Mouse (Mus musculus): Measurements from ENCODE around the gene Olfr1025-ps1. TPM values are rescaled to one million over a fixed set of nuclear protein-coding genes. Genes with fewer than 3 reads are reported as not detected.

Olfr1025-ps1 gene
- not detected for total RNA-seq (2021)
- long read RNA-seq: 0 reads

DNA sequence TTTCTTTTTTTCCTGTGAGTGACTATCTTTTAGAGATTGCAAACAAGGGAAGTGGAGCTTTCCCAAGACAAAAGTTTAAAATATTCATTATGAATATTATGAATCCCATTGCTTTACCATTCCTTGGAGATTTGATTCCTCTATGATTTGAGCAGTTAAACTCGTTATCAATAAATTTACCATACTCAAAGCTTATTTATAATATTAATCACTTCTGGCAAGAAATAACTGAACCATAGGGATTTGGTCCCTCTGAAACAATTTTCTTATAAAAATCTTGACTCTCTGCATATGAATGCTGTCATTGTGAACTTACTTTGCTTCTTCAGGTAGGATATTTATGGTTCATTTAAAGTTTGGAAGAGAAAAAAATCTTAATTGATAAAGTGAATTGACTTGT is at the start of gene Olfr1025-ps1:
Gene Olfr1025-ps1 (plus strand): TSS at position 301 of the 400 bp plus-strand sequence.
- DNase-seq (ENCODE audit: low spot score in 2 of 2): no peak

DNA sequence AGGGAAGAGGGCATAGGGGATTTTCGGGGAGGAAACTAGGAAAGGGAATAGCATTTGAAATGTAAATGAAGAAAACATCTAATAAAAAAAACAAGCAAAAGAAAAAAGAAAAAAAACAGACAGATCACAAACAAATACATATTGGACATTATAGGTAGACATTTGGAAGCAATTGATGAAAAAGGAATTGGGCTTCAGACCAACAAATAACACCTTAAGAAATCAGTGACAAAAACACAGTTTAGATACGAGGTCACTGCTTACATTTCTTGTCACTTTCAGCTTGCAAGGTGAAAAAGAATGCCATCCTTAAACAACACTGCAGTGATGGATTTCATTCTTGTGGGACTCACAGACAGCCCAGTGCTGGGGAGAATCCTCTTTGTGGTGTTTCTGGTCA is 46.7 kb upstream of the Olfr1025-ps1 start, which contains the start of gene Olfr1022:
Gene Olfr1022 (plus strand): TSS at position 301 of the 400 bp plus-strand sequence.
- no peak for DNase-seq (ENCODE audit: low spot score in 2 of 2)

DNA sequence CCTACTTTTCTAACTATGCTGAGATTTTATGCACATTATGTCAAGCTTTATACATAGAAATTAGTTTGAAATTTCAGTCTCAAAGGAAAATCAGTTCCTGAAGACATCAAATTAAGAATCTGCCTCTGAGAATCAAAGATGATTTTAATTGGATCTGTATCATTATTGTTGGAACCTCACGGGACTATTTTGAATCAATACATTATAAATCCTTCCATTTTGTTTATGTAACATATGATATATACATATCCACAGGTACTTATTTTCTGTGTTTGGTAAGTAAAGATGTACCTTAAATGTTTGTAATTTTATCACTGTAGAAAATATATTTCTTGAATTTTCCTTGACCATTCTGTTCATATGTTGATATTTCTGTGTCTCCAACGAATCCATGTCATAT is 29.7 kb upstream of the Olfr1025-ps1 start, which contains the start of gene Olfr1023:
Gene Olfr1023 (plus strand): TSS at position 301 of the 400 bp plus-strand sequence.
- DNase-seq (ENCODE audit: low spot score in 2 of 2): no peak

DNA sequence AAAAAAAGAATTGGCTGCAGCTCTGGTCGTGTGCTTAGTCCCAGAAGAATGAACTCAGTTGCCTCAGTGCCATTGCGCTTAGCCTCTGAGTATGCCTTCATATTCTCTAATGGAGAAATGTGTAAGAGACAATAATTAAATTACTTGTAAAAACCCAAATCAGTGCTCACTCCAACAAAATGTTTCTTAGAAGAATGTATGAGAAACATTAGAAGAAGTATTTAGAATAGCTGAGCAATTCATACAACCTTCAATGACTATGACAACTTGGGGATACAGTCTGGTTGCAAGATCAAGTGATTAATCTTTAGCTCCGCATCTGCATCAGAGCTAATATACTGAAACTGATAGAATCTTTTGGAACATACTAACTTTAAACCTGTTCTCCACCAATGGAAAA is 10.0 kb upstream of the Olfr1025-ps1 start, which contains the start of gene Olfr1024:
Gene Olfr1024 (minus strand): TSS at position 101 of the 400 bp plus-strand sequence.
- no peak for DNase-seq (ENCODE audit: low spot score in 2 of 2)

DNA sequence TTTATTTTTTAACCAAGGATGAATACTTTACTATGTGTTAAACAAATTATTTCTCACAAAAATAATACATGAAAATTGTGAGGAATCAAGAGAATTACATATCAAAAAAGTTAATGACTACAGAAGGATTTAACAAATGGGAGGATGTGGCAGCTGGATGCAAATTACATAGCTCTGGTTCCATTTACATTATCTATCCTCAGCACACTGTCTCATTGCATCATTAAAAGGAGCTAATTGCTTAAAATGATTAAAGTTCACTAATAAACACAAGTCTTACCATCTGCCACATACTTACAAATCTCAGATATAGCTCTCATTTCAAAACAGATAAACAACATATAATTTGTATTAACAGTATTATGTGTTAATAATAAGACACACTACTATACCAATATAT is 1.8 kb upstream of the Olfr1025-ps1 start:
- DNase-seq (ENCODE audit: low spot score in 2 of 2): no peak

DNA sequence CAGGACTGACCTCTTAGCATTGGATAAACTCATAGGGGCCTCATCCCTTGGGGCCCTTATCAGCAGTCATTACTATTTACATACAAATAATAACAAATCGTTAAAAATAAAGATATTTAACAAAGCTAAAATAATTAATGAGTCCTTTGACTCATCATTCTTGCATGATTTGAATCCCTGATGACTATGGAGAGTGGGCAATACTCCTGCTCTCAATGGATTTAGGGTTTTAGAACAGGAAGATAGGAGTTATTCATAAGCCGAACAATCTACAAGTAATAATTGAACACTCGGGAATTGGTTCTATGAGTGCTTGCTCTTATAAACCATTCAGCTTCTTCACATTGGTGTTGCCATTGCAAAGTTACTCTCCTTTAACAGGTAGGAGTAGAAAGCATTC is 6.3 kb downstream of the Olfr1025-ps1 start, which contains the start of gene Olfr1026:
Gene Olfr1026 (plus strand): TSS at position 301 of the 400 bp plus-strand sequence.
- DNase-seq (ENCODE audit: low spot score in 2 of 2): no peak

DNA sequence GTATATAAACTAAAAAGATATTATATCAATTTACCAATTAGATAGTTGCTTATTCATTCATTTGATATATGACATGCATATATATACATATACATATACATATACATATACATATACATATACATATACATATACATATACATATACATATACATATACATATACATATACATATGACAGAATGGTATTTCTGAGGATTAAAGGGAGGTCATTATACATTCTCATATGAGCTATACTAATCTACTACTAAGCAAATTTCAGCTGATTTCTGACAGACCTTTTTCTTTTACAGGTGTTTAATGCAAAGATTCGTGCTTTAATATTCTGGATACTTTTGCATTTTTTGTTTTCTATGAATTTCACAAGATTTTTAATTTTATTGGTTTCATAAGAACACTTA is 35.1 kb downstream of the Olfr1025-ps1 start, which contains the start of gene Olfr1028:
Gene Olfr1028 (plus strand): TSS at position 301 of the 400 bp plus-strand sequence.
- no peak for DNase-seq (ENCODE audit: low spot score in 2 of 2)

Other genes starting within 250 kb of the Olfr1025-ps1 start
- gene Olfr1006, start 236.4 kb upstream of the Olfr1025-ps1 start, total RNA-seq (2021): not detected
- not detected for gene Olfr1008, start 225.8 kb upstream of the Olfr1025-ps1 start, total RNA-seq (2021)
- not detected for gene Olfr1009, start 199.8 kb upstream of the Olfr1025-ps1 start, total RNA-seq (2021)
- not detected for gene Olfr1012, start 152.4 kb upstream of the Olfr1025-ps1 start, total RNA-seq (2021)
- gene Olfr1013, start 148.1 kb upstream of the Olfr1025-ps1 start, total RNA-seq (2021): not detected
- not detected for gene Olfr1014, start 142.5 kb upstream of the Olfr1025-ps1 start, total RNA-seq (2021)
- gene Olfr1015, start 133.2 kb upstream of the Olfr1025-ps1 start, total RNA-seq (2021): not detected
- gene Olfr1016, start 112.6 kb upstream of the Olfr1025-ps1 start, total RNA-seq (2021): not detected
- not detected for gene Olfr1018, start 96.7 kb upstream of the Olfr1025-ps1 start, total RNA-seq (2021)
- not detected for gene Olfr1019, start 69.7 kb upstream of the Olfr1025-ps1 start, total RNA-seq (2021)
- gene Olfr1020, start 68.2 kb upstream of the Olfr1025-ps1 start, total RNA-seq (2021): not detected
- not detected for gene Olfr1022, start 46.6 kb upstream of the Olfr1025-ps1 start, total RNA-seq (2021)
- gene Olfr1023, start 29.6 kb upstream of the Olfr1025-ps1 start, total RNA-seq (2021): not detected
- gene Olfr1024, start 10.1 kb upstream of the Olfr1025-ps1 start, total RNA-seq (2021): not detected
- gene Olfr1026, start 6.4 kb downstream of the Olfr1025-ps1 start, total RNA-seq (2021): not detected
- gene Olfr1028, start 35.2 kb downstream of the Olfr1025-ps1 start, total RNA-seq (2021): not detected
- gene Olfr1029, start 58.7 kb downstream of the Olfr1025-ps1 start, total RNA-seq (2021): not detected
- not detected for gene Olfr1030, start 64.1 kb downstream of the Olfr1025-ps1 start, total RNA-seq (2021)
- not detected for gene Olfr1031, start 75.1 kb downstream of the Olfr1025-ps1 start, total RNA-seq (2021)
- not detected for gene Olfr1032, start 90.3 kb downstream of the Olfr1025-ps1 start, total RNA-seq (2021)
- not detected for gene Olfr1033, start 105.4 kb downstream of the Olfr1025-ps1 start, total RNA-seq (2021)
- gene Olfr1034, start 130.7 kb downstream of the Olfr1025-ps1 start, total RNA-seq (2021): not detected
- gene Olfr1036, start 158.8 kb downstream of the Olfr1025-ps1 start, total RNA-seq (2021): not detected
- not detected for gene Olfr1037, start 172.2 kb downstream of the Olfr1025-ps1 start, total RNA-seq (2021)
- gene Olfr1039, start 220.7 kb downstream of the Olfr1025-ps1 start, total RNA-seq (2021): not detected
- not detected for gene Olfr1040, start 231.5 kb downstream of the Olfr1025-ps1 start, total RNA-seq (2021)
- gene Olfr1042, start 246.6 kb downstream of the Olfr1025-ps1 start, total RNA-seq (2021): not detected

All from layer of hippocampus, adult 18-20 months (tissue).